Mouse (Mus musculus): ENCODE data around the gene Ccdc28a.

DNA sequence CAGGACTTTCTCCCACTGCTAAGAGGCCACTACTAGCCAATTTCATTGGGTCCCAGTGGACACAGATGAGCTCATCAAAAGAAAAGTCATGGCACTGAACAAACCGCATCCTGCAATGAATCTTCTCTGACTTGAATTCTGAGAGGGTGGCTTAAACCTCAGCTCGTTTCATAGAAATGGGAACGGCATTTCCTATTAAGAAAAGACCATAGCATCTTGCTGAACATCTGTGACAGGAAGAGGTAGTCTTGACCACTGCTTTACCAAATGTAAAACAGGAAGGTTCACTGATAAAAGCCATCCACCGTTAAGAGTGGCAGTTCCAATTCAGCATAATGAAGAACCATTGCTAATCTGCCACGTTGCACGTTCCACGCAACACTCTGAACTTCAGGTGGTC is 58.1 kb downstream of the Ccdc28a start:
- no peak for TF ChIP-seq POLR2A (IDR thresholded peaks at IDR 0.05; ENCODE audit: insufficient read depth, low read depth, low read length)
- TF ChIP-seq CTCF (IDR thresholded peaks at IDR 0.05): no peak

Measured in heart, adult 2 months (tissue).